Mouse (Mus musculus) ES-Bruce4 (cell line): Measurements from ENCODE around the gene Btbd16. TPM values are rescaled to one million over a fixed set of nuclear protein-coding genes. Genes with fewer than 3 reads are reported as not detected.

Experiments
- H3K27ac ChIP-seq: 2 replicates; pipeline ENCODE4 v1.5.1; 2012; ENCODE audit warnings: low read length, inconsistent platforms; ENCODE audit not compliant: insufficient read depth
- H3K27me3 ChIP-seq: 2 replicates; pipeline ENCODE4 v1.6.1; 2012; ENCODE audit warnings: mild to moderate bottlenecking, low read length, inconsistent platforms; ENCODE audit not compliant: control insufficient read depth, poor library complexity, insufficient read depth, severe bottlenecking
- H3K36me3 ChIP-seq: 2 replicates; pipeline ENCODE4 v1.6.1; 2012; ENCODE audit warnings: inconsistent platforms, mild to moderate bottlenecking, low read length, moderate library complexity; ENCODE audit not compliant: control insufficient read depth, poor library complexity, insufficient read depth, severe bottlenecking
- H3K4me1 ChIP-seq: one replicate; pipeline ENCODE4 v1.8.1; 2011; ENCODE audit warnings: low read length; ENCODE audit not compliant: control insufficient read depth, insufficient read depth
- H3K4me3 ChIP-seq: 2 replicates; pipeline ENCODE4 v1.5.1; 2011; ENCODE audit warnings: low read depth, mild to moderate bottlenecking, low read length
- H3K9ac ChIP-seq: 2 replicates; pipeline ENCODE4 v1.6.1; 2012; ENCODE audit warnings: low read depth, mild to moderate bottlenecking, inconsistent platforms; ENCODE audit not compliant: poor library complexity, severe bottlenecking
- H3K9me3 ChIP-seq: replicated peaks from 2 replicates; pipeline ENCODE4 v1.6.1; 2012; ENCODE audit warnings: mild to moderate bottlenecking, low read length, inconsistent platforms; ENCODE audit not compliant: control insufficient read depth, poor library complexity, insufficient read depth, severe bottlenecking
- CTCF ChIP-seq: IDR thresholded peaks from one replicate; pipeline ENCODE4 v1.8.1; 2011; ENCODE audit warnings: low read depth, low read length
- EP300 ChIP-seq: IDR thresholded peaks from 2 replicates; pipeline ENCODE4 v1.6.1; 2011; ENCODE audit warnings: low read depth, low read length; ENCODE audit not compliant: insufficient read depth
- POLR2A ChIP-seq: IDR thresholded peaks from one replicate; pipeline ENCODE4 v1.8.1; 2011; ENCODE audit warnings: low read length; ENCODE audit not compliant: insufficient read depth
- polyA plus RNA-seq: library from polyadenylated mRNA; stranded (reverse); fragments of >200 nt; gene quantifications from 2 replicates; pipeline ENCODE4 v1.2.4, GENCODE M21; 2011; ENCODE audit warnings: low read depth; ENCODE audit not compliant: missing spikeins, insufficient read depth, insufficient read length

The Btbd16 gene
- polyA plus RNA-seq, 1 experiment: not detected

DNA sequence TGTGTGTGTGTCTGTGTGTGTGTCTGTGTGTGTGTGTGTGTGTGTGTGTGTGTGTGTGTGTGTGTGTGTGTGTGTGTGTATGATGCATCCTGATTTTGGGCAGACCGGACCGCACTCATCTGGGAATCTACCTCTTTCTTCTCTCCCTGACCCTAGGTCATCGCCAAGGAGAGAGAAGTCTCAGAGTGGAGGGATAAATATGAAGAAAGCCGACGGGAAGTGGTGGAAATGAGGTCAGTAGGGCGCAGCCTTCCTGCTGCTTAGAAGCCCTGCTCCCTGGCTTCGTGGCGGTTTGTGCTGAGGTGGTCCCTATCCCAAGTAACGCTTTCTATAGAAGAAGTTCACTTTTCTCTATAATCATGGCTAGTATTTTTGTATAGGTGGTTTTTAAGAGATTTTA is 22.2 kb upstream of the Btbd16 start:
- Histone ChIP-seq H3K9ac (no peak overlapping the region), H3K4me1 (no peaks in the 10 kb centered on the region), H3K4me3 (no peak overlapping the region), H3K27ac (no peak overlapping the region), H3K36me3 (peaks cover 8% of the 10 kb centered on the region), H3K27me3 (no peaks in the 10 kb centered on the region), H3K9me3 (no peaks in the 10 kb centered on the region)
- no peak for TF ChIP-seq POLR2A
- no peak for TF ChIP-seq EP300
- no peak for TF ChIP-seq CTCF

GRCm38 (mm10) chr7:130754790-130755189 is 19.1 kb upstream of the Btbd16 start:
- Histone ChIP-seq H3K9ac (no peak overlapping the region), H3K4me1 (no peaks in the 10 kb centered on the region), H3K27me3 (no peaks in the 10 kb centered on the region), H3K27ac (no peak overlapping the region), H3K9me3 (no peaks in the 10 kb centered on the region), H3K36me3 (peaks cover 11% of the 10 kb centered on the region), H3K4me3 (no peak overlapping the region)
- TF ChIP-seq EP300 (no peak), CTCF (no peak), POLR2A (no peak)

GRCm38 (mm10) chr7:130756343-130756835 is 17.5 kb upstream of the Btbd16 start:
- peaks cover 13% of the 10 kb centered on the region for H3K36me3 ChIP-seq
- no peak overlapping the region for H3K27ac ChIP-seq
- H3K9me3 ChIP-seq: no peaks in the 10 kb centered on the region
- H3K4me3 ChIP-seq: no peak overlapping the region
- H3K9ac ChIP-seq: no peak overlapping the region
- H3K27me3 ChIP-seq: no peaks in the 10 kb centered on the region
- no peaks in the 10 kb centered on the region for H3K4me1 ChIP-seq
- TF ChIP-seq POLR2A (no peak), CTCF (no peak), EP300 (no peak)

DNA sequence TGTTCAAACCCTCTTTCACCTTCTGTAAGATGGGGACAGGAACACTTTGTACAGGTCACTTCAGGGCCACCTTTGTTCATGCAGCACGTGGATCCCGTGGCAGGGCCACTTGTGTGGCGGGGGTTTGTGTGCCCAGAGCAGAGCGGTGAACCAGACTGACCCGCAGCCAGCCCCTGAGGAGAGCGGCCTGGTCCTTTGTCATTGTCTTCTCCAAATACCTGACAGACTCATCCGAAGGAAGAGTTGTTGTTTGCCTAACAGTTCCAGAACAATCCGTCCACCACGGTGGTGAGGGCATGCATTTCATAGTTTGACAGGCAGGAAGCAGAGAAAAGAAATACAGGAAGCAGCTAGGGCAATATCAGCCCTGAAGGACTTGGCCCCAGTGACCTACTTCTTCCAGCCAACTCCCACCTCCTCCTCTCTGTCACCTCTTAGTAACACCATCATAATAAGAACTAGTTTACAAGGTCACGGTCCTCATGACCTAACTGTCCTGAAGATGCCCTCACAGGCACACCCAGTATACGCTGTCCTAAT is 16.5 kb upstream of the Btbd16 start:
- H3K9ac ChIP-seq: no peak overlapping the region
- no peak for TF ChIP-seq POLR2A
- no peak for TF ChIP-seq CTCF
- TF ChIP-seq EP300: no peak
- no peaks in the 10 kb centered on the region for H3K9me3 ChIP-seq
- H3K4me3 ChIP-seq: no peak overlapping the region
- no peaks in the 10 kb centered on the region for H3K27me3 ChIP-seq
- H3K36me3 ChIP-seq: peaks cover 10% of the 10 kb centered on the region
- no peaks in the 10 kb centered on the region for H3K4me1 ChIP-seq
- H3K27ac ChIP-seq: no peak overlapping the region

- H3K27ac ChIP-seq: no peak overlapping the region
These were observed 11.6 kb upstream of the Btbd16 start for GRCm38 (mm10) chr7:130762071-130762897.

DNA sequence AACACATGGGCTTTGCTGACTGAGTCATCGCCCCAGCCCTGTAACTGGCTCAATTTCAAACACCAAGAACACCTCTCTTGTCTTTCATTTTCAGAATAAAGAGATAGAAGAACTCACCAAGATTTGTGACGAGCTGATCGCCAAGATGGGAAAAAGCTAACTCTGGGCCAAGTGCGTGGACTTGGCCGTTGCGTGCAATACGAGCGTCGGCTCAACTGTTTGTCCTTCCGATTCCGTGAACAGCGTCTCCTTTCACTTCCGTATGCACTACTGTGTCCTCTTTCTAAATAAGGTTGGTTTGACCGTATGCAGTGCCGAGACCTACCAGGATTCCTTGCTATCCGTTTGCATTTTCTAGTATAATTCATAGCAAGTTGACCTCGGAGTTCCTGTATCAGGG is 9.7 kb upstream of the Btbd16 start:
- no peak for TF ChIP-seq CTCF
- no peak for TF ChIP-seq EP300
- no peak for TF ChIP-seq POLR2A
- no peak overlapping the region for H3K9ac ChIP-seq
- H3K4me1 ChIP-seq: no peaks in the 10 kb centered on the region
- no peak overlapping the region for H3K4me3 ChIP-seq
- H3K27me3 ChIP-seq: no peaks in the 10 kb centered on the region
- no peak overlapping the region for H3K27ac ChIP-seq
- H3K36me3 ChIP-seq: peaks cover 10% of the 10 kb centered on the region
- H3K9me3 ChIP-seq: no peaks in the 10 kb centered on the region

More at GRCm38 (mm10) chr7:130762071-130762897, 11.6 kb upstream of the Btbd16 start:
- no peak overlapping the region for H3K9ac ChIP-seq
- TF ChIP-seq POLR2A (no peak), EP300 (no peak), CTCF (peak; percentile 89)
- peaks cover 12% of the 10 kb centered on the region for H3K36me3 ChIP-seq
- H3K4me3 ChIP-seq: no peak overlapping the region
- no peaks in the 10 kb centered on the region for H3K9me3 ChIP-seq
- no peaks in the 10 kb centered on the region for H3K4me1 ChIP-seq
- H3K27me3 ChIP-seq: no peaks in the 10 kb centered on the region
